Mouse (Mus musculus) heart, embryonic 11.5 days (tissue): Measurements from ENCODE around the gene Eps15l1. TPM values are rescaled to one million over a fixed set of nuclear protein-coding genes. Genes with fewer than 3 reads are reported as not detected.

ENCODE experiments used
- ATAC-seq: fragments of 200-750 bp; cut with Nextera tagmentation; replicated peaks from 2 replicates; pipeline ENCODE4 v1.8.0; 2017; ENCODE audit warnings: moderate library complexity; ENCODE audit not compliant: insufficient number of reproducible peaks, low FRiP score, low TSS enrichment
- H3K27ac ChIP-seq: fragments of 300-500 bp; sonication (generic); 2 replicates; pipeline ENCODE4 v1.5.1; 2014; ENCODE audit warnings: mild to moderate bottlenecking, low read depth, low read length
- H3K27me3 ChIP-seq: fragments of 300-500 bp; sonication (generic); 2 replicates; pipeline ENCODE4 v1.6.1; 2014; ENCODE audit warnings: mild to moderate bottlenecking, low read length, mixed read lengths; ENCODE audit not compliant: control insufficient read depth, insufficient read depth
- H3K36me3 ChIP-seq: fragments of 300-500 bp; sonication (generic); 2 replicates; pipeline ENCODE4 v1.6.1; 2014; ENCODE audit warnings: mild to moderate bottlenecking, low read length, moderate library complexity, mixed read lengths; ENCODE audit not compliant: control insufficient read depth, insufficient read depth
- H3K4me1 ChIP-seq: fragments of 300-500 bp; sonication (generic); 2 replicates; pipeline ENCODE4 v1.6.1; 2014; ENCODE audit warnings: low read length; ENCODE audit not compliant: control insufficient read depth, insufficient read depth
- H3K4me2 ChIP-seq: fragments of 300-500 bp; sonication (generic); 2 replicates; pipeline ENCODE4 v1.6.1; 2014; ENCODE audit warnings: mild to moderate bottlenecking, moderate library complexity
- H3K4me3 ChIP-seq: fragments of 300-500 bp; sonication (generic); 2 replicates; pipeline ENCODE4 v1.5.1; 2014; ENCODE audit warnings: low read depth, low read length
- H3K9ac ChIP-seq: fragments of 300-500 bp; sonication (generic); 2 replicates; pipeline ENCODE4 v1.6.1; 2014; ENCODE audit warnings: mild to moderate bottlenecking, low read depth, low read length, moderate library complexity
- H3K9me3 ChIP-seq: fragments of 300-500 bp; sonication (generic); replicated peaks from 2 replicates; pipeline ENCODE4 v1.6.1; 2016; ENCODE audit warnings: low read length; ENCODE audit not compliant: control insufficient read depth
- WGBS: fragments of 180-500 bp; shearing (Covaris S2); extraction: QIAGEN DNeasy Blood & Tissue Kit; methylation state at CpG from one replicate; pipeline ENCODE4 v1.1.7; 2014; ENCODE audit not compliant: insufficient replicate concordance; 5-methylcytosine and 5-hydroxymethylcytosine counted together
- polyA plus RNA-seq: library from polyadenylated mRNA; unstranded; fragments of >200 nt; fragmentation: Nextera tagmentation; extraction: Ambion mirVana; gene quantifications from 2 replicates; pipeline ENCODE4 v1.2.1, GENCODE M21; 2014

Gene Eps15l1
- polyA plus RNA-seq, 1 experiment from 2014 or later = 49.9 TPM

- 68% methylated on average over 1 of the region's 1 CpGs for WGBS
- H3K4me2 ChIP-seq = no peak overlapping the region
- H3K27ac ChIP-seq = no peak overlapping the region
- no peak overlapping the region for H3K4me3 ChIP-seq
- H3K9me3 ChIP-seq = no peaks in the 10 kb centered on the region
- peaks cover 10% of the 10 kb centered on the region for H3K4me1 ChIP-seq
- H3K9ac ChIP-seq = no peak overlapping the region
- peaks cover 13% of the 10 kb centered on the region for H3K36me3 ChIP-seq
- no peaks in the 10 kb centered on the region for H3K27me3 ChIP-seq
- no peak for ATAC-seq
These were observed 19.9 kb downstream of the Eps15l1 start for GRCm38 (mm10) chr8:72401381-72401780.

DNA sequence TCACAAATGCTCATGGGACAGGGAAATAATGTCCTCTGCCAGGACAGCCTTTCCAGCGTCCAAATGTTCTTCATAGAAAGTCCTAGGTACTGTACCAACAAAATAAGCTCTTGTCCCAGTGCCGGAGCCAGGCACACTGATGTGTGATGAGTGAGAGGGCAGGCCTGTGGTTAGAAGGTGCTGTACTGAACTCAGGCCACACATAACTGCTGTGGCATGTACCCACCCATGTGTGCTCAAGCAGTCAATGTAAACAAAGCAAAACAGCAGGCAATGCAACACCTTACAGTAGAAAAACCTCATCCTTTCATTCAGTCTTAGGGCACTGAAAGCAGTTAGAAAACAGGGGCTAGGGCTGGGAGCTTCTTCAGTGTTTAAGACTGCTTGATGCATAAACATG is 35.5 kb downstream of the Eps15l1 start:
- ATAC-seq = no peak
- peaks cover 60% of the 10 kb centered on the region for H3K36me3 ChIP-seq
- WGBS = 83% methylated on average over 2 of the region's 2 CpGs

GRCm38 (mm10) chr8:72382395-72382794 is 38.9 kb downstream of the Eps15l1 start:
- Histone ChIP-seq H3K4me2 (no peak overlapping the region), H3K27me3 (no peaks in the 10 kb centered on the region), H3K36me3 (peaks cover 69% of the 10 kb centered on the region), H3K9me3 (no peaks in the 10 kb centered on the region), H3K4me1 (no peaks in the 10 kb centered on the region), H3K4me3 (no peak overlapping the region), H3K9ac (no peak overlapping the region), H3K27ac (no peak overlapping the region)
- WGBS = 53% methylated on average over 5 of the region's 5 CpGs
- no peak for ATAC-seq

More for the DNA sequence above, 35.5 kb downstream of the Eps15l1 start:
- H3K4me2 ChIP-seq = no peak overlapping the region
- H3K4me3 ChIP-seq = no peak overlapping the region
- no peaks in the 10 kb centered on the region for H3K9me3 ChIP-seq
- H3K27ac ChIP-seq = no peak overlapping the region
- H3K9ac ChIP-seq = no peak overlapping the region
- no peaks in the 10 kb centered on the region for H3K27me3 ChIP-seq
- H3K4me1 ChIP-seq = no peaks in the 10 kb centered on the region

GRCm38 (mm10) chr8:72380656-72381055 is 40.6 kb downstream of the Eps15l1 start:
- H3K36me3 ChIP-seq = peaks cover 54% of the 10 kb centered on the region
- H3K9me3 ChIP-seq = no peaks in the 10 kb centered on the region
- WGBS = 81% methylated on average over 8 of the region's 8 CpGs
- H3K27ac ChIP-seq = no peak overlapping the region
- no peak overlapping the region for H3K4me2 ChIP-seq
- no peak for ATAC-seq
- H3K4me3 ChIP-seq = no peak overlapping the region
- H3K4me1 ChIP-seq = no peaks in the 10 kb centered on the region
- H3K9ac ChIP-seq = no peak overlapping the region
- H3K27me3 ChIP-seq = no peaks in the 10 kb centered on the region

DNA sequence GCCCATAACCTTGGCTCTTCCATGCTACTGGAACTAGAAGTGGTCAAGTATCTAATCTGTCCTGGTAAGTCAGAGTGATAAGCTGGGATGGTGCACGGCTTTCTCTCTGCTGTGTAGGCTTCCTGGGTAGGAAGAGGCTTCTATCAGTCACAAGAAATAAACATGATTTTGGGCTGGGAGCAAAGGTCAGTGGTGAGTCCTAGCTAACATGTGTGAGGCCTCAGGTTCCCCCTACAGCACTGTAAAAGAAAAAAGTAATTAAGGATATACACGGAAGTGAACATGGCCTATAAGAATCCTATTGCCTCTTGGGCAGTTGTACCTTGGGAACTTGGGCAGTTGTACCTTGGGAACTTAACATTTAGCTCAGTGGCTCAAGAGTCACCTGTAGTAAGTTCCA is 44.4 kb downstream of the Eps15l1 start:
- no peak overlapping the region for H3K4me2 ChIP-seq
- no peak overlapping the region for H3K9ac ChIP-seq
- peaks cover 58% of the 10 kb centered on the region for H3K36me3 ChIP-seq
- no peaks in the 10 kb centered on the region for H3K4me1 ChIP-seq
- H3K27me3 ChIP-seq = no peaks in the 10 kb centered on the region
- H3K9me3 ChIP-seq = no peaks in the 10 kb centered on the region
- no peak overlapping the region for H3K4me3 ChIP-seq
- ATAC-seq = no peak
- WGBS = 56% methylated on average over 2 of the region's 2 CpGs
- no peak overlapping the region for H3K27ac ChIP-seq

- 90% methylated on average over 5 of the region's 5 CpGs for WGBS
- no peak for ATAC-seq
These were observed 45.0 kb downstream of the Eps15l1 start for GRCm38 (mm10) chr8:72376309-72376708.

GRCm38 (mm10) chr8:72375161-72375560 is 46.1 kb downstream of the Eps15l1 start:
- H3K36me3 ChIP-seq = peaks cover 63% of the 10 kb centered on the region

More at GRCm38 (mm10) chr8:72376309-72376708, 45.0 kb downstream of the Eps15l1 start:
- no peaks in the 10 kb centered on the region for H3K4me1 ChIP-seq
- no peak overlapping the region for H3K4me3 ChIP-seq
- H3K4me2 ChIP-seq = no peak overlapping the region
- no peaks in the 10 kb centered on the region for H3K9me3 ChIP-seq
- H3K9ac ChIP-seq = no peak overlapping the region
- no peaks in the 10 kb centered on the region for H3K27me3 ChIP-seq
- H3K36me3 ChIP-seq = peaks cover 60% of the 10 kb centered on the region
- no peak overlapping the region for H3K27ac ChIP-seq

DNA sequence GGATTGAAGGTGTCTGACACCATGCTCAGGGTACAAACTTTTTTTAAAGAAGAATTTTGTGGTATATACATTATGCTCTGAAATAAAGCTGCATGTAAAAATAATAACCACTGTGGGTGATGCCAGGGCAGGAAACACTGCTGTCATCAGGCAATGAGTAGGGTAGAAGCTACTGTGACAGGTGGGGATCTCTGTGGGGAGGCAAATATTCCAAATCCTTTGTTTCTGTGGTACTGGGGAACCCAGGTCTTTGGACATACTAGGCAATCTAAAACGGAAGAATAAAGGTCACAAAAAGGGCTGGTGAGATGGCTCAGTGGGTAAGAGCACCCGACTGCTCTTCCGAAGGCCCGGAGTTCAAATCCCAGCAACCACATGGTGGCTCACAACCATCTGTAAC is 48.9 kb downstream of the Eps15l1 start:
- ATAC-seq = no peak
- H3K27me3 ChIP-seq = no peaks in the 10 kb centered on the region
- WGBS = 94% methylated on average over 4 of the region's 4 CpGs
- no peaks in the 10 kb centered on the region for H3K9me3 ChIP-seq
- H3K4me1 ChIP-seq = no peaks in the 10 kb centered on the region
- H3K4me2 ChIP-seq = no peak overlapping the region
- no peak overlapping the region for H3K4me3 ChIP-seq
- no peak overlapping the region for H3K27ac ChIP-seq
- H3K36me3 ChIP-seq = peaks cover 64% of the 10 kb centered on the region
- no peak overlapping the region for H3K9ac ChIP-seq

More at GRCm38 (mm10) chr8:72375161-72375560, 46.1 kb downstream of the Eps15l1 start:
- no peak for ATAC-seq
- H3K9me3 ChIP-seq = no peaks in the 10 kb centered on the region
- no peak overlapping the region for H3K4me2 ChIP-seq
- no peak overlapping the region for H3K27ac ChIP-seq
- H3K4me3 ChIP-seq = no peak overlapping the region
- H3K4me1 ChIP-seq = no peaks in the 10 kb centered on the region
- 82% methylated on average over 5 of the region's 5 CpGs for WGBS
- no peak overlapping the region for H3K9ac ChIP-seq
- no peaks in the 10 kb centered on the region for H3K27me3 ChIP-seq

- Histone ChIP-seq H3K9me3 (no peaks in the 10 kb centered on the region), H3K9ac (no peak overlapping the region), H3K4me3 (no peak overlapping the region), H3K4me2 (no peak overlapping the region), H3K36me3 (peaks cover 70% of the 10 kb centered on the region), H3K4me1 (no peaks in the 10 kb centered on the region), H3K27me3 (no peaks in the 10 kb centered on the region), H3K27ac (no peak overlapping the region)
- 97% methylated on average over 3 of the region's 3 CpGs for WGBS
- ATAC-seq = no peak
These were observed 49.9 kb downstream of the Eps15l1 start for GRCm38 (mm10) chr8:72371356-72371755.
